In genomic region chr5:107167373-107167772, GRCm38 (mm10) we compare ENCODE assay signal across 9 mouse cellular contexts.
A peak's percentile ranks its signal among the peaks of the same experiment; 100 is the strongest.
DNase-seq lines count a peak whose midpoint lies in the region; ATAC-seq lines count a peak whose summit lies in the region.
"Had no signal": no experiment of that assay in that cellular context is flagged by ENCODE, and none has a peak within 500 bp of the region (broad histone marks: within the 10 kb centered on the region; RNA-seq: fewer than 3 reads in every experiment).

No protein-coding gene starts in this region.

- no peaks in the 10 kb centered on the region for H3K36me3 ChIP-seq in midbrain, embryonic 16.5 days (ENCODE audit: control insufficient read depth, insufficient read depth, low read length)
- H3K36me3 ChIP-seq in midbrain, embryonic 10.5 days: no peaks in the 10 kb centered on the region
- no peaks in the 10 kb centered on the region for H3K36me3 ChIP-seq in hindbrain, embryonic 14.5 days (replicated peaks; ENCODE audit: control insufficient read depth, insufficient read depth)
- no peaks in the 10 kb centered on the region for H3K36me3 ChIP-seq in stomach, embryonic 14.5 days (ENCODE audit: control insufficient read depth, insufficient read depth, low read length)

- H3K27ac ChIP-seq in midbrain, embryonic 16.5 days (ENCODE audit: low read length): 0 out of 2 replicates have a peak overlapping the region, but pooled peaks have one; percentile 7
- no peak overlapping the region for H3K27ac ChIP-seq in midbrain, embryonic 10.5 days (replicated peaks)
- H3K27ac ChIP-seq in hindbrain, embryonic 14.5 days: no peak overlapping the region
- H3K27ac ChIP-seq in stomach, embryonic 14.5 days (ENCODE audit: low read length): peak overlapping the region; percentile 88

- H3K9ac ChIP-seq in midbrain, embryonic 16.5 days (ENCODE audit: low read depth, low read length): peak overlapping the region; percentile 22; the same call in 1 of the 2 replicates
- H3K9ac ChIP-seq in hindbrain, embryonic 14.5 days: no peak overlapping the region
- H3K9ac ChIP-seq in stomach, embryonic 14.5 days (replicated peaks; ENCODE audit: low read depth, low read length): no peak overlapping the region; the same call in 1 of the 2 replicates

- peak; percentile 18 for DNase-seq in cerebellum, adult 11 months
- no peak for DNase-seq in cerebellum, postnatal 10 days
- DNase-seq in midbrain, embryonic 10.5 days (ENCODE audit: low spot score): no peak
- no peak for DNase-seq in hindbrain, embryonic 14.5 days (ENCODE audit: low spot score)
- DNase-seq in urinary bladder, postnatal 36 days (ENCODE audit: low spot score in 2 of 2): no peak
- no peak for DNase-seq in embryo, embryonic 9.5 days (ENCODE audit: extremely low spot score)

- ATAC-seq in midbrain, embryonic 16.5 days: no peak
- ATAC-seq in hindbrain, embryonic 14.5 days (ENCODE audit: low FRiP score): no peak
- ATAC-seq in stomach, embryonic 14.5 days (ENCODE audit: insufficient number of reproducible peaks, insufficient read depth, low FRiP score, low read depth): no peak

- no peak overlapping the region for H3K4me3 ChIP-seq in midbrain, embryonic 16.5 days (ENCODE audit: low read depth, low read length)
- no peak overlapping the region for H3K4me3 ChIP-seq in midbrain, embryonic 10.5 days
- no peak overlapping the region for H3K4me3 ChIP-seq in hindbrain, embryonic 14.5 days (replicated peaks; ENCODE audit: low read length)
- H3K4me3 ChIP-seq in stomach, embryonic 14.5 days (ENCODE audit: low read depth, low read length): no peak overlapping the region
- H3K4me3 ChIP-seq: megakaryocyte, embryonic 14.5 days had no signal

- peak overlapping the region; percentile 36 for H3K4me2 ChIP-seq in midbrain, embryonic 16.5 days (ENCODE audit: low read length)
- peak overlapping the region; percentile 13 for H3K4me2 ChIP-seq in hindbrain, embryonic 14.5 days (replicated peaks)
- H3K4me2 ChIP-seq in stomach, embryonic 14.5 days (replicated peaks; ENCODE audit: low read depth, low read length): peak overlapping the region; percentile 32

- WGBS in midbrain, embryonic 16.5 days: 53% methylated on average over 12 of the region's 12 CpGs
- WGBS in midbrain, embryonic 10.5 days: 64% methylated on average over 12 of the region's 12 CpGs
- 49% methylated on average over 12 of the region's 12 CpGs for WGBS in hindbrain, embryonic 14.5 days
- 19% methylated on average over 12 of the region's 12 CpGs for WGBS in stomach, embryonic 14.5 days

- H3K27me3 ChIP-seq in midbrain, embryonic 16.5 days (ENCODE audit: control insufficient read depth, insufficient read depth, low read depth, low read length): no peaks in the 10 kb centered on the region
- no peaks in the 10 kb centered on the region for H3K27me3 ChIP-seq in midbrain, embryonic 10.5 days (ENCODE audit: low read depth, poor library complexity, severe bottlenecking)
- H3K27me3 ChIP-seq in hindbrain, embryonic 14.5 days (ENCODE audit: control insufficient read depth, insufficient read depth, low read length): no peaks in the 10 kb centered on the region
- H3K27me3 ChIP-seq in stomach, embryonic 14.5 days (ENCODE audit: control insufficient read depth, insufficient read depth, low read length): no peaks in the 10 kb centered on the region

- no peaks in the 10 kb centered on the region for H3K9me3 ChIP-seq in midbrain, embryonic 16.5 days (replicated peaks; ENCODE audit: control insufficient read depth, low read length, poor library complexity, severe bottlenecking)
- H3K9me3 ChIP-seq in midbrain, embryonic 10.5 days (replicated peaks): no peaks in the 10 kb centered on the region
- H3K9me3 ChIP-seq in hindbrain, embryonic 14.5 days (ENCODE audit: control insufficient read depth, low read length): no peaks in the 10 kb centered on the region
- H3K9me3 ChIP-seq in stomach, embryonic 14.5 days (ENCODE audit: control insufficient read depth, low read depth, low read length): no peaks in the 10 kb centered on the region
- H3K9me3 ChIP-seq: megakaryocyte, embryonic 14.5 days had no signal

- peaks cover 8% of the 10 kb centered on the region for H3K4me1 ChIP-seq in midbrain, embryonic 16.5 days (ENCODE audit: control insufficient read depth, insufficient read depth, low read length)
- peaks cover 37% of the 10 kb centered on the region for H3K4me1 ChIP-seq in midbrain, embryonic 10.5 days
- peaks cover 7% of the 10 kb centered on the region; the same call in 1 of the 2 replicates for H3K4me1 ChIP-seq in hindbrain, embryonic 14.5 days (replicated peaks; ENCODE audit: control insufficient read depth, insufficient read depth, low read length)
- peaks cover 21% of the 10 kb centered on the region for H3K4me1 ChIP-seq in stomach, embryonic 14.5 days (ENCODE audit: control insufficient read depth, insufficient read depth, low read length)
- H3K4me1 ChIP-seq: megakaryocyte, embryonic 14.5 days had no signal

Comparison
In these comparisons a context has a peak if more than half of its experiments do, and no peak if none do; other contexts are left out.
1. H3K27ac ChIP-seq: peak in midbrain, embryonic 16.5 days (single experiment) and stomach, embryonic 14.5 days (single experiment); none in midbrain, embryonic 10.5 days (single experiment) and hindbrain, embryonic 14.5 days (single experiment).
2. Peak in every context shown above with its lines, with median percentiles within 50 percentile points of each other: H3K4me2 ChIP-seq.